Mouse (Mus musculus): ENCODE measurements at regions not wholly inside any gene's neighbourhood (a gene's known extent, or its start where the extent isn't known, plus 50 kb on each side); places are given as distances from the start of the nearest gene placed in this dataset.

DNA sequence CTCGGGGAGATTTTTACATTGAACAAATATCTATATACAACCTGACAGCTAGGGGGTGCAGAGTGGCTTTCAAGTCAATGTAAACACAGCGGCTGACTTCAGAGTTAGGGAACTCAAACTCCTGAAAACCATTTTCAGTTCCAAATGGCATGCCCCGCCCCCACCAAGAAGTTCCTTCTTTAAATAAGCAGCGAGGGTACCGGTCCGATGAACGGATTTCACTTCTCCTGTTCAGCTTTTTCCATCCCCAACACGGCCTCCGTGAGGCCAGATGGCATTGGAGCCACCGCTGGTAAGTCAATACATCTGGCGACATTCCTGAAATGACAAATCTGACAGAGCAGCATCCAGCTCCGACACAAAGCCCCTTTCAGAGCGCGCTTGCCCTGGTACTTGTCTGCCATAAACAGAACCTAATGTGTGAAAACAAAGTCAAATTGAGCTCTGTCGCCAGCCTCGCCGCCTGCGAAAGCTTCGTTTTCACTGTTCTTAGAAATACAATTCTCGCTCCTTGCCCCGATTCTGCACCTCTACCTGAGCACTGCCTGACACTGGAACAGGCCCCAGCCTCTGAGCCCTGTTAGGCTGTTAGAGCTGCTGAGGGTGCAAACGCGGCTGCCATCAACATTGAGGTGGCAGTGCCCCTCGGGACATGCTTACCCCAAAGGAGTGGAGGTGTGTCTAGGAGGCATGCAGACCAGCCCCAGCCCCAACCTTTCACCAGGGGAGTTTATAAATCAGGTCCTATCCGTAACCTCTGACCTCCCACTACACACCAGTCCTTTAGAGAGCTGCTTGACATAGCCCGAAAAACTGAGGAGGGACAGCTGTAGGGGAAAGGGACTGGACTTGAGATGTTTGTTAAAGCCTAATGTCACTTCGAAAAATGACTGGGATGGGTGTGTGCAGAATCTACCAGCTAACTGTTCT is 446.0 kb downstream of the Ate1 start:
- TF ChIP-seq ZC3H11A (IDR thresholded peaks at IDR 0.05; ENCODE audit: borderline replicate concordance, low read depth, low read length) = no peak
- no peak for TF ChIP-seq HCFC1 (IDR thresholded peaks at IDR 0.05; ENCODE audit: borderline replicate concordance, insufficient read depth, low read length)
- no peak for TF ChIP-seq ZNF384 (IDR thresholded peaks at IDR 0.05; ENCODE audit: low read depth, low read length)
- TF ChIP-seq MAFK (IDR thresholded peaks at IDR 0.05; ENCODE audit: insufficient read depth, low read depth, low read length) = no peak
- no peak for TF ChIP-seq CHD2 (IDR thresholded peaks at IDR 0.05; ENCODE audit: low read depth, low read length)

Measured in ES-E14 (cell line).